Mouse (Mus musculus): ENCODE measurements around the gene Gm21994.
"Not testable (repeated sequence)": the region's sequence is repeated elsewhere in the genome, so short reads cannot be mapped to it uniquely, and the experiment has no call there.

- not testable (repeated sequence) for TF ChIP-seq CTCF, EP300 (IDR thresholded peaks at IDR 0.05)
Observed at GRCm38 (mm10) chr2:150256861-150257260, 1.5 kb upstream of the Gm21994 start.
